Mouse (Mus musculus) liver, embryonic 14.5 days (tissue): Measurements from ENCODE around the gene Abtb2.

Experiments
- CTCF ChIP-seq: IDR thresholded peaks from 2 replicates; pipeline ENCODE4 v1.5.1; 2016; ENCODE audit warnings: antibody characterized with exemption, low read depth, control low read depth
- EP300 ChIP-seq: IDR thresholded peaks from 2 replicates; pipeline ENCODE4 v1.6.1; 2016; ENCODE audit warnings: antibody characterized with exemption, low read depth

DNA sequence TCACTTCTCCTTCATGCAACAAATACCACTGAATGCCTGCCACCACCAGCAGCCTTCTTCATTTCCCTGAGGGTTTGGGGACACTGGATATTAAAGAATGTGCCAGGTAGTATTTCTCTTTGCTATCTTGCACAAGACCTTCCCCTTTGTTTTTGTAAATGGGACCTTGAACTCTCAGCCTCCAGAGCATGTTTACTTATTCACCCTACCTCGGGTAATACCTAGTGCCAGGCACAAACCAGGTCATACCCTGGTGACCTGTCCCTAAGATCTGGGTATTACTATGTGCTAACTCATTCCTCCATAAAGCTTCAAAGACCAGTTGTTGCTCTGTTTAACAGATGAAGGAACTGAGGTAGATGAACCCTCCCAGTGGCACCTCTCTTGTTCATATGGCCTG is 35.0 kb downstream of the Abtb2 start:
- TF ChIP-seq CTCF (no peak), EP300 (no peak)
